7 mouse cellular contexts compared by ENCODE assay signal in the genomic region with DNA sequence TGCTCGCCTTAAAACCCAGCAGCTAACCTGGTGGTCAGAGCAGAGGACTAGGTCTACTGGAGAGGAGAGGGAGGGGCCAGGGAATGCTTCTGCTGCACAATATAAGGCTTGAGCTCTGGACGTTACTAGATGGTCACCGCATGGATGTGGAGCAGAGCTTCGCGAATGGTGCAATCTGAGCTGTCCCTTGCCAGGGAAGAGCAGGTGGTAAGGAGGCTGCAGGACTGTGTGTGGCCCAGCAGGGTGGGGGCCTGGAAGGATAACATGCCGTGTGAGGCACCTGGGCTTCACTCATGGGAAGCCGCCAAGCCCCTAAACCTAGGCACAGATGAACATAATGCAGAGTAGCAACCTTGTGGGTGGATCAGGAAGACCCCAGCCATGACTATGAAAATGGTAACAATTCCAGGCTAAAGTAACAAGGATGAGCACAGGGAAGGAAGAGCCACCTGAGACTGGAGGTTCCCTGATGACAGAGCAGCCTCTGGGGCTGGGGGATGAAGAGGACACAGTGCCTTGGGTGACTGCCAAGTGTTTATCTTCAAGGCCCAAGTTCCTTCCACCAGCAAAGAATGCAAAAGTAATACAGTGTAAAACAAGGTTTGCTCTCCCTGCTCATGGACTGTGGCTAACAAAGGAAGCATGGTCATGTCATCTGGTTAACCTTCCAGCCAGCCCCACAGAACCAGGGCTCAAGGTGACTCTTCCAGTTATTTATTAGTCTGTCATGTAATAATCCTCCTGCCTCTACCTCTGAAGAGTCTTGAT. TPM values are rescaled to one million over a fixed set of nuclear protein-coding genes. Genes with fewer than 3 reads are reported as not detected.
DNase-seq lines count a peak whose midpoint lies in the region; ATAC-seq lines count a peak whose summit lies in the region.

No protein-coding gene starts in this region.

- no peaks in the 10 kb centered on the region for H3K36me3 ChIP-seq in embryonic facial prominence, embryonic 14.5 days (ENCODE audit: control insufficient read depth, insufficient read depth, low read length)
- no peaks in the 10 kb centered on the region for H3K36me3 ChIP-seq in intestine, embryonic 16.5 days (ENCODE audit: control insufficient read depth, insufficient read depth, low read length)
- peaks cover 12% of the 10 kb centered on the region for H3K36me3 ChIP-seq in midbrain, embryonic 12.5 days

- no peaks in the 10 kb centered on the region for H3K9me3 ChIP-seq in embryonic facial prominence, embryonic 14.5 days (ENCODE audit: control insufficient read depth, low read length)
- no peaks in the 10 kb centered on the region for H3K9me3 ChIP-seq in intestine, embryonic 16.5 days (ENCODE audit: control insufficient read depth, low read length)
- no peaks in the 10 kb centered on the region for H3K9me3 ChIP-seq in midbrain, embryonic 12.5 days

- no peak overlapping the region for H3K27ac ChIP-seq in embryonic facial prominence, embryonic 14.5 days (replicated peaks; ENCODE audit: low read depth, low read length)
- peak overlapping the region; percentile 27; the same call in 1 of the 2 replicates for H3K27ac ChIP-seq in intestine, embryonic 16.5 days (ENCODE audit: low read length)
- peak overlapping the region; percentile 64; the same call in 1 of the 2 replicates for H3K27ac ChIP-seq in midbrain, embryonic 12.5 days (replicated peaks)

- no peak overlapping the region for H3K9ac ChIP-seq in embryonic facial prominence, embryonic 14.5 days (ENCODE audit: low read depth, low read length)
- no peak overlapping the region for H3K9ac ChIP-seq in intestine, embryonic 16.5 days (ENCODE audit: low read depth, low read length)
- peak overlapping the region; percentile 59; the same call in 1 of the 2 replicates for H3K9ac ChIP-seq in midbrain, embryonic 12.5 days (replicated peaks)

- 64% methylated on average over 7 of the region's 7 CpGs for WGBS in embryonic facial prominence, embryonic 14.5 days
- 63% methylated on average over 7 of the region's 7 CpGs for WGBS in intestine, embryonic 16.5 days
- 69% methylated on average over 7 of the region's 7 CpGs for WGBS in midbrain, embryonic 12.5 days

- no peaks in the 10 kb centered on the region for H3K27me3 ChIP-seq in embryonic facial prominence, embryonic 14.5 days (replicated peaks; ENCODE audit: control insufficient read depth, insufficient read depth, low read length)
- H3K27me3 ChIP-seq in intestine, embryonic 16.5 days (replicated peaks; ENCODE audit: control insufficient read depth, insufficient read depth, low read length), result no peaks in the 10 kb centered on the region
- no peaks in the 10 kb centered on the region for H3K27me3 ChIP-seq in midbrain, embryonic 12.5 days

- intact Hi-C loops in gastrocnemius, postnatal 36 days (cut with DNase I), result no loop called here

- no peak overlapping the region for H3K4me3 ChIP-seq in embryonic facial prominence, embryonic 14.5 days (ENCODE audit: low read depth, low read length)
- no peak overlapping the region for H3K4me3 ChIP-seq in intestine, embryonic 16.5 days (ENCODE audit: low read length)
- peak overlapping the region; percentile 69 for H3K4me3 ChIP-seq in midbrain, embryonic 12.5 days

- peaks cover 24% of the 10 kb centered on the region for H3K4me1 ChIP-seq in embryonic facial prominence, embryonic 14.5 days (ENCODE audit: control insufficient read depth, insufficient read depth, low read length)
- peaks cover 19% of the 10 kb centered on the region for H3K4me1 ChIP-seq in intestine, embryonic 16.5 days (ENCODE audit: control insufficient read depth, insufficient read depth, low read length)
- peaks cover 40% of the 10 kb centered on the region for H3K4me1 ChIP-seq in midbrain, embryonic 12.5 days

- DNase-seq in retina, postnatal 1 day, result peak; percentile 4
- DNase-seq in retina, embryonic 14.5 days (ENCODE audit: low spot score), result no peak
- peak; percentile 14 for DNase-seq in embryonic facial prominence, embryonic 14.5 days (ENCODE audit: low spot score)
- DNase-seq in frontal cortex, adult 2 months (ENCODE audit: extremely low spot score in 1 of 2, low spot score in 1 of 2), result no peak
- DNase-seq in gastrocnemius, postnatal 36 days, result no peak

- H3K4me2 ChIP-seq in embryonic facial prominence, embryonic 14.5 days (ENCODE audit: low read depth, low read length), result peak overlapping the region; percentile 48; the same call in 1 of the 2 replicates
- no peak overlapping the region for H3K4me2 ChIP-seq in intestine, embryonic 16.5 days (ENCODE audit: low read depth, low read length)
- H3K4me2 ChIP-seq in midbrain, embryonic 12.5 days (replicated peaks), result peak overlapping the region; percentile 66

- ATAC-seq in embryonic facial prominence, embryonic 14.5 days (ENCODE audit: low read depth), result peak; percentile 8; the same call in 1 of the 2 replicates
- peak; percentile 23 for ATAC-seq in intestine, embryonic 16.5 days
- no peak for ATAC-seq in midbrain, embryonic 12.5 days (ENCODE audit: low FRiP score, low read depth)

RNA-seq across cellular contexts. Expression of gene Rufy3, which starts 21.8 kb away (rescaled TPM):
- 16.9 and 18.7 TPM in 2 replicates for polyA plus RNA-seq in embryonic facial prominence, embryonic 14.5 days (2014; fragmentation: Nextera tagmentation; extraction: Ambion mirVana)
- 14.3 and 14.4 TPM in 2 replicates for polyA plus RNA-seq in intestine, embryonic 16.5 days (2015; fragmentation: Nextera tagmentation; extraction: Ambion mirVana)
- polyA plus RNA-seq in midbrain, embryonic 12.5 days (2016; fragmentation: Nextera tagmentation; extraction: Ambion mirVana), result 210 and 235 TPM in 2 replicates
- 104 and 113 TPM in 2 replicates for polyA plus RNA-seq in frontal cortex, adult 2 months (2012; rRNA removed)
- total RNA-seq in gastrocnemius, postnatal 36 days (2021), result 1 to 10 TPM; 6.6 to 6.7 TPM

RNA-seq across cellular contexts. Expression of gene Utp3, which starts 32.3 kb away (rescaled TPM):
- polyA plus RNA-seq in embryonic facial prominence, embryonic 14.5 days (2014; fragmentation: Nextera tagmentation; extraction: Ambion mirVana), result 55.3 and 55.7 TPM in 2 replicates
- polyA plus RNA-seq in intestine, embryonic 16.5 days (2015; fragmentation: Nextera tagmentation; extraction: Ambion mirVana), result 45.7 and 53.3 TPM in 2 replicates
- polyA plus RNA-seq in midbrain, embryonic 12.5 days (2016; fragmentation: Nextera tagmentation; extraction: Ambion mirVana), result 58.2 and 59.1 TPM in 2 replicates
- 28.7 and 29.9 TPM in 2 replicates for polyA plus RNA-seq in frontal cortex, adult 2 months (2012; rRNA removed)
- total RNA-seq in gastrocnemius, postnatal 36 days (2021), result 10 to 100 TPM; 20.5 to 23.6 TPM

RNA-seq across cellular contexts. Expression of gene Jchain, which starts 58.9 kb away (rescaled TPM):
- 0.20 and 0.36 TPM in 2 replicates for polyA plus RNA-seq in embryonic facial prominence, embryonic 14.5 days (2014; fragmentation: Nextera tagmentation; extraction: Ambion mirVana)
- 0.10 and 0.22 TPM in 2 replicates for polyA plus RNA-seq in intestine, embryonic 16.5 days (2015; fragmentation: Nextera tagmentation; extraction: Ambion mirVana)
- polyA plus RNA-seq in midbrain, embryonic 12.5 days (2016; fragmentation: Nextera tagmentation; extraction: Ambion mirVana), result 0.17 and 0.33 TPM in 2 replicates
- polyA plus RNA-seq in frontal cortex, adult 2 months (2012; rRNA removed), result 1.6 and 1.7 TPM in 2 replicates
- under 1 TPM; 0.30 to 0.33 TPM for total RNA-seq in gastrocnemius, postnatal 36 days (2021)

Comparison
In these comparisons a context has a peak if more than half of its experiments do, and no peak if none do; other contexts are left out.
1. DNase-seq: peak in retina, postnatal 1 day (single experiment) and embryonic facial prominence, embryonic 14.5 days (single experiment); none in retina, embryonic 14.5 days (single experiment), frontal cortex, adult 2 months (0 of 2) and gastrocnemius, postnatal 36 days (0 of 2).